Mouse (Mus musculus) ES-E14 (cell line): Measurements from ENCODE around the gene Tnfrsf9.

ENCODE experiments used
- MAFK ChIP-seq: IDR thresholded peaks from 2 replicates; pipeline ENCODE4 v1.6.1; 2014; ENCODE audit warnings: mild to moderate bottlenecking, low read depth, low read length, inconsistent platforms; ENCODE audit not compliant: insufficient read depth
- ZC3H11A ChIP-seq: IDR thresholded peaks from 2 replicates; pipeline ENCODE4 v1.6.1; 2012; ENCODE audit warnings: low read depth, mild to moderate bottlenecking, inconsistent platforms, low read length, borderline replicate concordance
- ZNF384 ChIP-seq: IDR thresholded peaks from 2 replicates; pipeline ENCODE4 v1.6.1; 2012; ENCODE audit warnings: low read depth, low read length, inconsistent platforms

- TF ChIP-seq MAFK (no peak), ZC3H11A (no peak), ZNF384 (no peak)
Observed at GRCm38 (mm10) chr4:150963711-150964110, 49.3 kb downstream of the Tnfrsf9 start.
